Mouse (Mus musculus) liver, embryonic 14.5 days (tissue): Measurements from ENCODE around the gene Kcnma1. TPM values are rescaled to one million over a fixed set of nuclear protein-coding genes. Genes with fewer than 3 reads are reported as not detected.

Experiments
- ATAC-seq: fragments of 200-750 bp; cut with Nextera tagmentation; 2 replicates; pipeline ENCODE4 v1.8.0; 2017; ENCODE audit warnings: moderate number of reproducible peaks, mild to moderate bottlenecking, moderate library complexity; ENCODE audit not compliant: insufficient read depth
- DNase-seq, 3 experiments: peaks; one replicate each; pipeline ENCODE4 v3.0.0-alpha.2; 2012 to 2013; ENCODE audit warnings: low read depth in 3 of 3, low spot score in 3 of 3
- H3K27ac ChIP-seq: fragments of 300-500 bp; sonication (generic); 2 replicates; pipeline ENCODE4 v1.5.1; 2014; ENCODE audit warnings: moderate library complexity, mild to moderate bottlenecking, control low read depth, inconsistent platforms
- H3K27me3 ChIP-seq: fragments of 300-500 bp; sonication (generic); 2 replicates; pipeline ENCODE4 v1.6.1; 2014; ENCODE audit warnings: mild to moderate bottlenecking, low read length, moderate library complexity; ENCODE audit not compliant: control insufficient read depth, insufficient read depth
- H3K36me3 ChIP-seq: fragments of 300-500 bp; sonication (generic); replicated peaks from 2 replicates; pipeline ENCODE4 v1.6.1; 2014; ENCODE audit warnings: low read depth; ENCODE audit not compliant: control insufficient read depth, insufficient read depth
- H3K4me1 ChIP-seq, 2 experiments: fragments of 200-500 bp in 1 of 2; fragments of 300-500 bp in 1 of 2; sonication (generic) in 1 of 2; replicated peaks; 2 replicates each; pipeline ENCODE4 v1.6.1; 2012 to 2014; ENCODE audit warnings: antibody characterized with exemption in 1 of 2, inconsistent platforms in 1 of 2, low read length in 1 of 2; ENCODE audit not compliant: control insufficient read depth in 2 of 2, insufficient read depth in 2 of 2
- H3K4me2 ChIP-seq: fragments of 300-500 bp; sonication (generic); 2 replicates; pipeline ENCODE4 v1.6.1; 2014; ENCODE audit warnings: low read depth, mild to moderate bottlenecking, control low read depth, moderate library complexity
- H3K4me3 ChIP-seq, 2 experiments: fragments of 200-500 bp in 1 of 2; fragments of 300-500 bp in 1 of 2; sonication (generic) in 1 of 2; 2 replicates each; pipeline ENCODE4 v1.5.1; 2012 to 2014; ENCODE audit warnings: low read depth in 2 of 2, low read length in 2 of 2, mild to moderate bottlenecking in 2 of 2, control low read depth in 1 of 2, inconsistent platforms in 1 of 2, moderate library complexity in 1 of 2; ENCODE audit not compliant: insufficient read depth in 1 of 2
- H3K9ac ChIP-seq: fragments of 300-500 bp; sonication (generic); replicated peaks from 2 replicates; pipeline ENCODE4 v1.6.1; 2014; ENCODE audit warnings: mild to moderate bottlenecking, control low read depth, moderate library complexity
- H3K9me3 ChIP-seq: fragments of 300-500 bp; sonication (generic); 2 replicates; pipeline ENCODE4 v1.6.1; 2016; ENCODE audit warnings: low read length, mixed read lengths; ENCODE audit not compliant: control insufficient read depth
- CTCF ChIP-seq: IDR thresholded peaks from 2 replicates; pipeline ENCODE4 v1.5.1; 2016; ENCODE audit warnings: antibody characterized with exemption, low read depth, control low read depth
- EP300 ChIP-seq: IDR thresholded peaks from 2 replicates; pipeline ENCODE4 v1.6.1; 2016; ENCODE audit warnings: antibody characterized with exemption, low read depth
- WGBS: fragments of 180-500 bp; shearing (Covaris S2); extraction: QIAGEN DNeasy Blood & Tissue Kit; methylation state at CpG from one replicate; pipeline ENCODE4 v1.1.7; 2014; ENCODE audit not compliant: insufficient replicate concordance; 5-methylcytosine and 5-hydroxymethylcytosine counted together
- polyA plus RNA-seq, 2 experiments: library from polyadenylated mRNA; depleted of rRNA in 1 of 2; stranded (reverse) in 1 of 2; unstranded in 1 of 2; fragments of >200 nt; fragmentation: Nextera tagmentation in 1 of 2; extraction: Ambion mirVana in 1 of 2; gene quantifications; 2 replicates each; pipeline versions ENCODE4 v1.2.1 to v1.2.3; 2012 to 2014

Gene Kcnma1
- polyA plus RNA-seq, 2 experiments = 0.03 TPM; not detected in 1

GRCm38 (mm10) chr14:24009978-24010377 lies 4.3 kb downstream of the Kcnma1 start:
- no peaks in the 10 kb centered on the region for H3K4me1 ChIP-seq
- WGBS = 30% methylated on average over 1 of the region's 1 CpGs
- TF ChIP-seq CTCF = no peak
- TF ChIP-seq EP300 = no peak

DNA sequence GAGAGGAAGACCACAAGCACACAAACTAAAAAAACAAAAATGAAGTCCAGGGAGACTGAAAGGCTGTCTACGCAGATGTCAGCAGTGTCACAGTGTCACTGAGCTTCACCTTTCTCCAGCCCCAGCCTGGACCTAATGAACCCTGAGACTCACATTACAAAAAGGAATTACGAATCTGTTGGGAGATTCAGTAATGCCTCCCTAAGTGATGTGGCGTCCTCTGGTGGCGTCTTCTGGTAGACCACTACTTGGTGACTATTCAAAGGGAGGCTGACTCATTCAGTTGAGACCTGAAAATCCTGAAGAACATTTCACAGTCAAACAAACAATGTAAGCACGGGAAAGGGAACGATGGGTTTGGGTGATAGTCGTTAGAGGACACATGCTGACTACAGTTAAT lies 6.0 kb downstream of the Kcnma1 start:
- H3K9ac ChIP-seq = no peak overlapping the region

More at GRCm38 (mm10) chr14:24009978-24010377, 4.3 kb downstream of the Kcnma1 start:
- no peak overlapping the region for H3K4me2 ChIP-seq
- H3K36me3 ChIP-seq = no peaks in the 10 kb centered on the region
- H3K27ac ChIP-seq = no peak overlapping the region
- no peak overlapping the region for H3K4me3 ChIP-seq
- H3K9ac ChIP-seq = no peak overlapping the region
- DNase-seq (no peak), ATAC-seq (no peak)
- no peaks in the 10 kb centered on the region for H3K9me3 ChIP-seq
- H3K27me3 ChIP-seq = peaks cover 13% of the 10 kb centered on the region

DNA sequence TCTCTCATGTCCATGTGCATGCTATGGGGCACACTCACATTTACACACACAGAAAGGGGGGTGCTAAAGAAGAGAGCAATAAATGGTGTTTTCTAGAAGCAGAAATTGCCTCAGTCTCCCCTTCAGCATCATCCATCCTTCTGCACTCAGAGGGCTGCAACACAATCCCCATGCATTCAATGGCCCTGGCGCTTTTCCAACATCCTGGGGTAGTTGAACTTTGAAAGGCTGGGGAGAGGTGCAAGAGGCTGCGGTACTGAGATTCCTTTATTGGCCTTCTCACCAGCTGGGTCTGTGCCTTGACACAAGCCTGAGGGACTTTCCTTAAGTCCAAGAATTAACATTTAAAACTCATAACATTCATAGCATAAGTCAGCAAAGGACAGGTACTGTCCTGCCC lies 8.0 kb downstream of the Kcnma1 start:
- Histone ChIP-seq H3K27me3 (peaks cover 41% of the 10 kb centered on the region), H3K27ac (no peak overlapping the region), H3K9me3 (no peaks in the 10 kb centered on the region), H3K36me3 (no peaks in the 10 kb centered on the region), H3K4me3 (no peak overlapping the region), H3K4me2 (no peak overlapping the region), H3K9ac (no peak overlapping the region), H3K4me1 (no peaks in the 10 kb centered on the region)
- ATAC-seq (no peak), DNase-seq (no peak)
- TF ChIP-seq CTCF (no peak), EP300 (no peak)
- WGBS = 41% methylated on average over 2 of the region's 2 CpGs

More for the DNA sequence above, 6.0 kb downstream of the Kcnma1 start:
- peaks cover 30% of the 10 kb centered on the region for H3K27me3 ChIP-seq
- H3K4me2 ChIP-seq = no peak overlapping the region
- WGBS = 8% methylated on average over 7 of the region's 7 CpGs
- no peak overlapping the region for H3K27ac ChIP-seq
- DNase-seq (no peak), ATAC-seq (no peak)
- no peaks in the 10 kb centered on the region for H3K4me1 ChIP-seq
- H3K4me3 ChIP-seq = no peak overlapping the region
- H3K36me3 ChIP-seq = no peaks in the 10 kb centered on the region
- no peak for TF ChIP-seq EP300
- TF ChIP-seq CTCF = peak; percentile 63
- no peaks in the 10 kb centered on the region for H3K9me3 ChIP-seq

DNA sequence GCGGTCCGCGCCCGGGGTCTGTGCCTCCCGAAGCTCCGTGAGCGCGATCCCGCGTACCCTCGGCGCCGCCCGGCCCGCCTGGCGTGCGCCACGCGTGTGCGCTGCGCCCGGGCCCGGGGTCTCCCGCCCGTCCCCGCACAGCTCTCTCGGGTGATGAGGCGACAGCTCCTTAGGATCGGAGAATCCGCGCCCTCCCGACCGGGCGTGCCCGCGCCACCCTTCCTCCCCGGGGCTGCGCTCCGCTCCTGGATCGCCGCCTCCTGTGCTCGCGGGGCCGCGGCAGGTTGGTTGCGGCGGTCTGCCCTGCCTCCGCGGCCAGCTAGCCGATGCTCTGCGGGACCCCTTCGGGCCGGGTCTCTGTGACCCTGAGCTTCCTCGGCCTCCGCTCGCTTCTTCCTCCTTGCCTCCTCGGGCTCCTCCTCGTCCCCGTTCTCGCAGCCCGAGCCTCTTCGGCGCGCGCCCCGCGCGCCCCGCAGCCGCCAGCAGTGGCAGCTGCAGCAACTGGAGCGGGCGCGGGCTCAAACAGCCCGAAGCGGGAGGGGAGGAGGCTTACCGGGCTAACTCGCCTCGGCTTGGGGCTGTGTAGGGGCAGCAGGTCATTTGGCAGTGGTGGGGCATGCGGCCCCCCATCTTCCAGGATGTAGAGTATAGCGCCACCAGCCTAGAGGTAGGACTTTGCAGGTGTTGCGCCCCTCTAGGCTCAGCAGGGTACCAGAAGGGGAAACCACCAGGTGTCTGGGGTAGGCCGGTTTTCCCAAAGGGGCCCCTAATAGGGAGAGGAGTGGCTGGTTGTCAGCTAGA lies 9.6 kb downstream of the Kcnma1 start:
- Histone ChIP-seq H3K4me3 (peak overlapping the region; percentile 7 to 15), H3K27me3 (peaks cover 41% of the 10 kb centered on the region), H3K4me2 (peak overlapping the region; percentile 53), H3K9ac (no peak overlapping the region), H3K9me3 (no peaks in the 10 kb centered on the region), H3K36me3 (no peaks in the 10 kb centered on the region), H3K4me1 (no peaks in the 10 kb centered on the region), H3K27ac (no peak overlapping the region)
- TF ChIP-seq EP300 (no peak), CTCF (no peak)
- ATAC-seq (no peak), DNase-seq (no peak)
- WGBS = under 1% methylated on average over 82 of the region's 82 CpGs

DNA sequence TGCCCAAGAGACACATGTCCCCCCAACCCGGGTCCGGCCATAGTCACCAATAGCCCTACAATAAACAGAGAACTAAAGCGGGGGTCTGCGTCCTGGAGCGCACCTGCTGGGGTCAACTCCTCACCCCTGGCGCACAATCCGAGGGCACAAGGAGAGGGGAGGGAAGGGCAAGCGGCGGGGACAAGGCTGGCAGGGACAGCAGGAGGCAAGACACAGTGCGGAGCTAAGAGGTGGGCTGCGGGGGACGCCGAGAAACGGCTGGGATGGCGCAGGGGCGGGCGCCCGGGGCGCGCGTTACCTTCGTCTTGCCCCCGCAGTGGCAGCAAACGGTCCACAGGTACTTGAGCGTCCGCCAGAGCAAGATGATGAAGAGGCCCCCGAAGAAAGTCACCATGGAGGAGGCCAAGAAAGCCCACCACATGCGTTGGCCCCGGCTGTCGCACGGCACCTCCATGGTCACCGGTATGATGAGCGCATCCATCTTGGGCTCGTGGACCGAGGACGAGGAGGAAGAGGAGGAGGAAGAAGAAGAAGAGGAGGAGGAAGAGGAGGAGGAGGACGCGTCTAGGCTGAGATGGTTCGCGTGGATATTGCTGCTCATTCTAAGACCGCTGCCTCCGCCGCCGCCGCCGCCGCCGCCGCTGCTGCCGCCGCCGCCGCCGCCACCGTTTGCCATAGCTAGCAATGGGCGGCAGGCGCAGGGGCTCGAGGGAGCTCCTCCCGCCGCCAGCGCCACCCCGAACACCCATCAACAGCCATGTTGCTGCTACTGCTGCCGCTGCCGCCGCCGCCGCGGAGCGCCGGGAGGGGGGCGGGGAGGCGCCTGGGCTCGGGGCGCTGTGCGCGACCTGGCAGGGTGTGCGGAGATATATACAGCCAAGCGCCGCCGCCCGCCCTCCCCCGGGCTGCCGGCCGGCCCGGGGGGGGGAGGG lies 10.6 kb downstream of the Kcnma1 start:
- Histone ChIP-seq H3K27me3 (peaks cover 41% of the 10 kb centered on the region), H3K4me1 (no peaks in the 10 kb centered on the region), H3K4me3 (peak overlapping the region in 1 of 2 experiments; percentile 15; a peak in 2 of 4 replicates), H3K4me2 (peak overlapping the region; percentile 53), H3K36me3 (no peaks in the 10 kb centered on the region), H3K9me3 (no peaks in the 10 kb centered on the region), H3K9ac (no peak overlapping the region), H3K27ac (no peak overlapping the region)
- no peak for TF ChIP-seq CTCF
- TF ChIP-seq EP300 = no peak
- ATAC-seq (no peak), DNase-seq (no peak)
- WGBS = 2% methylated on average over 60 of the region's 85 CpGs
